1 mouse cellular context compared by ENCODE assay signal in the genomic region with DNA sequence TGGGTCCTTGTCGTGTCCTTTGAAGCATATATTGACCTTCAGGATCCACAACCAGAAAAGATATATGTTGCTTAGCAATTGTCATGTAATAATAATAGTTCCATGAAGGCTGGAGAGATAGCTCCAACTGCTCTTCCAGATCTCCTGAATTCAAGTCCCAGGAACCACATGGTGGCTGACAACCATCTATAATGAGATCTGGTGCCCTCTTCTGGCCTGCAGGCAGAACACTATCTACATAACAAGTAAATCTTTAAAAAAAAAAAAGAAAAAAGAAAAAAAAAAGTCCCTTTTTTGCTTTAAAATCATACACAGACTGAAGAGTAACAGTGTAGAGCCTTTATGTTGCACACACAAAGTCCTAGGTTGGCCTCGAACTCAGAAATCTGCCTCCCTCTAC.
TF ChIP-seq lines count a peak whose summit lies in the region.

No protein-coding gene starts in this region.

TF ChIP-seq in ES-E14, 5 proteins besides CTCF, POLR2A, EP300 and RAD21:
- no peak for TF ChIP-seq CHD2 (IDR thresholded peaks at IDR 0.05; ENCODE audit: low read depth, low read length)
- TF ChIP-seq MAFK (IDR thresholded peaks at IDR 0.05; ENCODE audit: insufficient read depth, low read depth, low read length): no peak
- TF ChIP-seq HCFC1 (IDR thresholded peaks at IDR 0.05; ENCODE audit: borderline replicate concordance, insufficient read depth, low read length): no peak
- TF ChIP-seq ZNF384 (IDR thresholded peaks at IDR 0.05; ENCODE audit: low read depth, low read length): peak; percentile 89
- TF ChIP-seq ZC3H11A (IDR thresholded peaks at IDR 0.05; ENCODE audit: borderline replicate concordance, low read depth, low read length): no peak
